Mouse (Mus musculus) testis, adult 2 months (tissue): ENCODE measurements around the gene Tex22. TPM values are rescaled to one million over a fixed set of nuclear protein-coding genes. Genes with fewer than 3 reads are reported as not detected.

Experiments used
- H3K27ac ChIP-seq: fragments of 200-500 bp; 2 replicates; pipeline ENCODE4 v1.5.1; 2012; ENCODE audit warnings: low read depth, low read length; ENCODE audit not compliant: control insufficient read depth, insufficient read depth
- H3K27me3 ChIP-seq: fragments of 200-500 bp; 2 replicates; pipeline ENCODE4 v1.6.1; 2012; ENCODE audit warnings: mild to moderate bottlenecking, low read length, moderate library complexity; ENCODE audit not compliant: control insufficient read depth, insufficient read depth
- H3K36me3 ChIP-seq: fragments of 200-500 bp; 2 replicates; pipeline ENCODE4 v1.6.1; 2012; ENCODE audit warnings: mild to moderate bottlenecking, low read length; ENCODE audit not compliant: control insufficient read depth, insufficient read depth
- H3K4me1 ChIP-seq: fragments of 200-500 bp; 2 replicates; pipeline ENCODE4 v1.6.1; 2012; ENCODE audit warnings: low read length; ENCODE audit not compliant: control insufficient read depth, insufficient read depth
- H3K4me3 ChIP-seq: fragments of 200-500 bp; 2 replicates; pipeline ENCODE4 v1.5.1; 2012; ENCODE audit warnings: low read depth, mild to moderate bottlenecking, low read length, moderate library complexity, mixed read lengths; ENCODE audit not compliant: control insufficient read depth
- CTCF ChIP-seq: fragments of 200-500 bp; IDR thresholded peaks from 2 replicates; pipeline ENCODE4 v1.5.1; 2012; ENCODE audit warnings: low read depth, mild to moderate bottlenecking, inconsistent platforms, low read length, moderate library complexity; ENCODE audit not compliant: control insufficient read depth, insufficient read depth, insufficient replicate concordance
- POLR2A ChIP-seq: fragments of 200-500 bp; IDR thresholded peaks from 2 replicates; pipeline ENCODE4 v1.6.1; 2012; ENCODE audit warnings: low read depth, mild to moderate bottlenecking, inconsistent platforms, low read length, moderate library complexity; ENCODE audit not compliant: control insufficient read depth
- polyA plus RNA-seq: library from polyadenylated mRNA; depleted of rRNA; stranded (reverse); fragments of >200 nt; gene quantifications from 2 replicates; pipeline ENCODE4 v1.2.3, GENCODE M21; 2012

Tex22 gene
- polyA plus RNA-seq, 1 experiment: 451 TPM

GRCm38 (mm10) chr12:113090053-113090452 lies 15.8 kb downstream of the Tex22 start:
- Histone ChIP-seq H3K4me1 (peaks cover 4% of the 10 kb centered on the region), H3K27ac (no peak overlapping the region), H3K27me3 (no peaks in the 10 kb centered on the region), H3K36me3 (no peaks in the 10 kb centered on the region), H3K4me3 (no peak overlapping the region)
- TF ChIP-seq CTCF: no peak
- no peak; the same call in 1 of the 2 replicates for TF ChIP-seq POLR2A

- H3K4me3 ChIP-seq: no peak overlapping the region; the same call in 1 of the 2 replicates
- H3K4me1 ChIP-seq: peaks cover 24% of the 10 kb centered on the region
- no peak for TF ChIP-seq CTCF
- no peak overlapping the region for H3K27ac ChIP-seq
- no peaks in the 10 kb centered on the region for H3K27me3 ChIP-seq
- no peaks in the 10 kb centered on the region for H3K36me3 ChIP-seq
Measured at GRCm38 (mm10) chr12:113097040-113097439, 22.7 kb downstream of the Tex22 start.

GRCm38 (mm10) chr12:113097749-113098281 lies 23.5 kb downstream of the Tex22 start, which contains the start of gene Mta1:
TSS of gene Mta1 (plus strand) at chr12:113098278.
- Histone ChIP-seq H3K27ac (peak within 1 kb of the TSS; percentile 74), H3K27me3 (no peaks in the 10 kb centered on the region), H3K36me3 (no peaks in the 10 kb centered on the region), H3K4me3 (peak within 1 kb of the TSS; percentile 88), H3K4me1 (peaks cover 24% of the 10 kb centered on the region)
- no peak for TF ChIP-seq CTCF
- TF ChIP-seq POLR2A: peak; percentile 35

- peaks cover 24% of the 10 kb centered on the region for H3K4me1 ChIP-seq
- TF ChIP-seq CTCF (no peak), POLR2A (no peak)
- no peaks in the 10 kb centered on the region for H3K27me3 ChIP-seq
- peak overlapping the region; percentile 64 for H3K27ac ChIP-seq
- H3K36me3 ChIP-seq: no peaks in the 10 kb centered on the region
- H3K4me3 ChIP-seq: peak overlapping the region; percentile 88
Measured at GRCm38 (mm10) chr12:113098530-113099151, 24.3 kb downstream of the Tex22 start.

GRCm38 (mm10) chr12:113099470-113100237 lies 25.4 kb downstream of the Tex22 start:
- Histone ChIP-seq H3K4me1 (peaks cover 28% of the 10 kb centered on the region), H3K27me3 (no peaks in the 10 kb centered on the region), H3K27ac (no peak overlapping the region), H3K4me3 (no peak overlapping the region), H3K36me3 (no peaks in the 10 kb centered on the region)
- TF ChIP-seq CTCF (no peak), POLR2A (no peak)

GRCm38 (mm10) chr12:113100448-113101076 lies 26.3 kb downstream of the Tex22 start:
- no peaks in the 10 kb centered on the region for H3K27me3 ChIP-seq
- H3K27ac ChIP-seq: no peak overlapping the region
- TF ChIP-seq CTCF (no peak), POLR2A (no peak)
- no peaks in the 10 kb centered on the region for H3K36me3 ChIP-seq
- H3K4me3 ChIP-seq: no peak overlapping the region
- H3K4me1 ChIP-seq: peaks cover 28% of the 10 kb centered on the region
